Mouse (Mus musculus) frontal cortex, postnatal 36 days (tissue): ENCODE results near the gene Smug1.

Experiments
- DNase-seq, 2 experiments: peaks; one replicate each; pipeline ENCODE4 v3.0.0; 2022; ENCODE audit warnings: low spot score in 2 of 2

Gene Smug1

GRCm38 (mm10) chr15:103177611-103178041 is 10.7 kb upstream of the Smug1 start:
- no peak for DNase-seq

GRCm38 (mm10) chr15:103176874-103177421 is 10.1 kb upstream of the Smug1 start:
- DNase-seq = peak; percentile 92

- no peak for DNase-seq
Observed at GRCm38 (mm10) chr15:103173251-103173650, 6.4 kb upstream of the Smug1 start.

- peak in 1 of 2 experiments; percentile 55 for DNase-seq
Observed at GRCm38 (mm10) chr15:103172537-103172936, 5.6 kb upstream of the Smug1 start.

- DNase-seq = no peak
Observed at GRCm38 (mm10) chr15:103171276-103171675, 4.4 kb upstream of the Smug1 start.

- no peak for DNase-seq
Observed at GRCm38 (mm10) chr15:103170316-103170679, 3.4 kb upstream of the Smug1 start.

GRCm38 (mm10) chr15:103169612-103170315 is 2.9 kb upstream of the Smug1 start:
- no peak for DNase-seq

- no peak for DNase-seq
Observed at GRCm38 (mm10) chr15:103168801-103169611, 2.1 kb upstream of the Smug1 start.

GRCm38 (mm10) chr15:103167786-103168185 is 894 bp upstream of the Smug1 start:
- no peak for DNase-seq

GRCm38 (mm10) chr15:103165924-103166323 is 968 bp downstream of the Smug1 start:
- DNase-seq = no peak

- DNase-seq = peak; percentile 87 to 92
Observed at GRCm38 (mm10) chr15:103165379-103165778, 1.5 kb downstream of the Smug1 start.

GRCm38 (mm10) chr15:103163182-103163919 is 3.5 kb downstream of the Smug1 start:
- peak; percentile 91 to 94 for DNase-seq

GRCm38 (mm10) chr15:103157585-103157984 is 9.3 kb downstream of the Smug1 start:
- peak in 1 of 2 experiments; percentile 56 for DNase-seq

- DNase-seq = no peak
Observed at GRCm38 (mm10) chr15:103156890-103157289, 10.0 kb downstream of the Smug1 start.

- no peak for DNase-seq
Observed at GRCm38 (mm10) chr15:103155366-103156321, 11.2 kb downstream of the Smug1 start.

- no peak for DNase-seq
Observed at GRCm38 (mm10) chr15:103152890-103153610, 13.8 kb downstream of the Smug1 start.

GRCm38 (mm10) chr15:103152371-103152770 is 14.5 kb downstream of the Smug1 start:
- DNase-seq = no peak

- DNase-seq = no peak
Observed at GRCm38 (mm10) chr15:103147779-103148178, 19.1 kb downstream of the Smug1 start.

- no peak for DNase-seq
Observed at GRCm38 (mm10) chr15:103147422-103147690, 19.5 kb downstream of the Smug1 start.

GRCm38 (mm10) chr15:103146627-103147421 is 20.1 kb downstream of the Smug1 start:
- DNase-seq = peak; percentile 55 to 60
